Mouse (Mus musculus) forebrain, embryonic 16.5 days (tissue): ENCODE data around the gene Msh3. TPM values are rescaled to one million over a fixed set of nuclear protein-coding genes. Genes with fewer than 3 reads are reported as not detected.

ENCODE experiments used
- ATAC-seq: fragments of 200-750 bp; cut with Nextera tagmentation; 2 replicates; pipeline ENCODE4 v1.8.0; 2017; ENCODE audit warnings: mild to moderate bottlenecking, moderate library complexity
- H3K27ac ChIP-seq: fragments of 300-500 bp; sonication (generic); 2 replicates; pipeline ENCODE4 v1.5.1; 2014; ENCODE audit warnings: low read length, control low read depth
- H3K27me3 ChIP-seq: fragments of 300-500 bp; sonication (generic); replicated peaks from 2 replicates; pipeline ENCODE4 v1.6.1; 2014; ENCODE audit warnings: low read length; ENCODE audit not compliant: control insufficient read depth, insufficient read depth
- H3K36me3 ChIP-seq: fragments of 300-500 bp; sonication (generic); 2 replicates; pipeline ENCODE4 v1.6.1; 2014; ENCODE audit not compliant: control insufficient read depth, insufficient read depth
- H3K4me1 ChIP-seq: fragments of 300-500 bp; sonication (generic); replicated peaks from 2 replicates; pipeline ENCODE4 v1.6.1; 2014; ENCODE audit warnings: low read length; ENCODE audit not compliant: control insufficient read depth, insufficient read depth
- H3K4me2 ChIP-seq: fragments of 300-500 bp; sonication (generic); 2 replicates; pipeline ENCODE4 v1.6.1; 2014; ENCODE audit warnings: mild to moderate bottlenecking, low read length, control low read depth
- H3K4me3 ChIP-seq: fragments of 300-500 bp; sonication (generic); replicated peaks from 2 replicates; pipeline ENCODE4 v1.5.1; 2014; ENCODE audit warnings: mild to moderate bottlenecking, low read length, control low read depth
- H3K9ac ChIP-seq: fragments of 300-500 bp; sonication (generic); replicated peaks from 2 replicates; pipeline ENCODE4 v1.6.1; 2014; ENCODE audit warnings: low read depth, low read length, control low read depth
- H3K9me3 ChIP-seq: fragments of 300-500 bp; sonication (generic); 2 replicates; pipeline ENCODE4 v1.6.1; 2016; ENCODE audit warnings: low read length; ENCODE audit not compliant: control insufficient read depth
- WGBS: fragments of 180-500 bp; shearing (Covaris S2); extraction: QIAGEN DNeasy Blood & Tissue Kit; methylation state at CpG from one replicate; pipeline ENCODE4 v1.1.7; 2014; 5-methylcytosine and 5-hydroxymethylcytosine counted together
- polyA plus RNA-seq: library from polyadenylated mRNA; unstranded; fragments of >200 nt; fragmentation: Nextera tagmentation; extraction: Ambion mirVana; gene quantifications from 2 replicates; pipeline ENCODE4 v1.2.1, GENCODE M21; 2015

The Msh3 gene
- polyA plus RNA-seq, 1 experiment from 2014 or later: 30.4 TPM

DNA sequence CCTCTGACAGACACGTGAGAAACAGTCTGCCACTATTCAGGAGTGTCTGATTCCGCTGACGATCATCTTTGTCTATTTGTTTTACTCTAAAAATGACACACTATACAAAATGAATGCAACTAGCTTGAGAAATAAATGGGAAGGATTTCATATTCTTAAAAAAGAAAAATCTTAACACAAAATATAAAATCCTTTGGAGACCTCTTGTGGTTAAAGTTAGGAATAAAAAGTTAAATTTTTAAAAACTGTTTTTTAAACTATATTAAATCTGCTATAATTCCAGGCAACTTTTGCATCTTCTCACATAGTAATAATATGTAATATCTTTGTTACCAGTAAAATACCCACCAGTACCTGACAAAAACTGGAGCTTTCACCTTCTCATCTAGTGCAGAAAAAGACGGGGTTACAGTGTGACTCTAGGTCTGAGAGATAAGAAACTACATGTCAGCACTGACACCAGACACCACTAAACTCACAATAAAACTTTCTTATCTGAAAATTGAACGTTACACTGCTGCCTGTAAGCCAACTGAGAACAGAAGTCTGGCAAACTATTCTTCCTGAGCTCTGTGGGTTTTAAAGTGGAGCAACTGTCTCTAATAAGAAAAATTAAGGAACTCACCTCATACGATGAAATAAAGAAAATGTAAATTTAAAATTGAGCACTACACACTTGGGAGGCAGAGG, 16.9 kb downstream of the Msh3 start:
- Histone ChIP-seq H3K9me3 (no peaks in the 10 kb centered on the region), H3K27ac (no peak overlapping the region), H3K27me3 (no peaks in the 10 kb centered on the region), H3K4me3 (no peak overlapping the region), H3K36me3 (no peaks in the 10 kb centered on the region; the same call in none of the 2 replicates), H3K4me1 (no peaks in the 10 kb centered on the region), H3K4me2 (no peak overlapping the region), H3K9ac (no peak overlapping the region)
- ATAC-seq: 0 out of 2 replicates have a peak, but pooled peaks have one; percentile 20
- WGBS: 79% methylated on average over 6 of the region's 6 CpGs

GRCm38 (mm10) chr13:92336857-92337256, 17.9 kb downstream of the Msh3 start:
- no peak for ATAC-seq
- 100% methylated on average over 1 of the region's 1 CpGs for WGBS
- H3K9me3 ChIP-seq: no peaks in the 10 kb centered on the region

GRCm38 (mm10) chr13:92332103-92332879, 22.5 kb downstream of the Msh3 start:
- Histone ChIP-seq H3K36me3 (no peaks in the 10 kb centered on the region), H3K4me1 (no peaks in the 10 kb centered on the region), H3K27ac (no peak overlapping the region), H3K4me3 (no peak overlapping the region), H3K9me3 (no peaks in the 10 kb centered on the region), H3K9ac (no peak overlapping the region), H3K27me3 (no peaks in the 10 kb centered on the region), H3K4me2 (no peak overlapping the region)
- WGBS: 80% methylated on average over 15 of the region's 15 CpGs
- no peak for ATAC-seq

More at GRCm38 (mm10) chr13:92336857-92337256, 17.9 kb downstream of the Msh3 start:
- Histone ChIP-seq H3K4me3 (no peak overlapping the region), H3K4me2 (no peak overlapping the region), H3K27me3 (no peaks in the 10 kb centered on the region), H3K36me3 (no peaks in the 10 kb centered on the region; the same call in none of the 2 replicates), H3K4me1 (no peaks in the 10 kb centered on the region), H3K27ac (no peak overlapping the region), H3K9ac (no peak overlapping the region)

GRCm38 (mm10) chr13:92330621-92331020, 24.2 kb downstream of the Msh3 start:
- Histone ChIP-seq H3K9me3 (no peaks in the 10 kb centered on the region), H3K9ac (no peak overlapping the region), H3K4me2 (no peak overlapping the region), H3K27me3 (no peaks in the 10 kb centered on the region), H3K4me3 (no peak overlapping the region), H3K4me1 (no peaks in the 10 kb centered on the region), H3K36me3 (no peaks in the 10 kb centered on the region), H3K27ac (no peak overlapping the region)
- WGBS: 95% methylated on average over 3 of the region's 3 CpGs
- no peak for ATAC-seq

GRCm38 (mm10) chr13:92328000-92328399, 26.8 kb downstream of the Msh3 start:
- Histone ChIP-seq H3K4me1 (no peaks in the 10 kb centered on the region), H3K36me3 (no peaks in the 10 kb centered on the region), H3K4me3 (no peak overlapping the region), H3K4me2 (no peak overlapping the region), H3K27me3 (no peaks in the 10 kb centered on the region), H3K9ac (no peak overlapping the region), H3K9me3 (no peaks in the 10 kb centered on the region), H3K27ac (no peak overlapping the region)
- 95% methylated on average over 2 of the region's 2 CpGs for WGBS
- ATAC-seq: no peak

DNA sequence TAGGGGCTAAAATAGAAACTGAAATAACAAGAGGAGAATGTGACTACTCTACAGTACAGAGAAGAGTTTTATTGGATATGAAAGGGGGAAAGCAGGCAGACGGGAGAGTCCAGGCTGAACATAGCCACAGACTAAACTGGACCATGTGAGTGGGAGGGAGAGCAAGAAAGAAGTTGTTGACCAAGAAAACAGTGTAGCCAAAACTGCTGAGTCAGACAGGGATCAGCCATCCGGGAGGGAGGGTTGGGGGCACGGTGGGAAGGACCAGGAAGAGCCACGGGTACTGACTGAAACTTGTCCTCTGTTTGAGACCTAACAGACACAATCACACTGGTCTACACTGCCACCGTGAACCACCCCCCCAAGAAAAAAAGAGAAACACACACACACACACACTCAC, 28.8 kb downstream of the Msh3 start:
- WGBS: 79% methylated on average over 5 of the region's 5 CpGs
- no peak for ATAC-seq
- H3K36me3 ChIP-seq: peaks cover 4% of the 10 kb centered on the region

DNA sequence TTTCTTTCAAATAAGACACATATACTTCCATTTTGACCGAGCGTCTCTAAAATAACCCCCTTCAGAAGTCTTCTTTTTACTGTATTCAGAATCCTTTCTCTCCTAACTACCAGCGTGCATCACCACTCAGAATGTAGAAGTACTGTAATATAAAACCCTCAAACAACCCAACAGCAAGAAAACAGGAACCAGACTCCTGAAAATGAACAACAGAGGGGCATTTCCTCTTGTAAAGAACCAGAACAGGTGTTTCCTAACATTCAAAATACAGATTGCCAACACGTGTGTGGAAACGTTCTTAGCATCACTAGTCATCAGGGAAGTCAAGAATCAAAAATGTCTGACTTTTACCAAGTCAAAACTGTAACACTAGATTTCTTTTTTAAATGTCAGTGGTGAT, 34.0 kb downstream of the Msh3 start:
- 92% methylated on average over 5 of the region's 5 CpGs for WGBS
- no peak overlapping the region for H3K4me2 ChIP-seq
- H3K9me3 ChIP-seq: no peaks in the 10 kb centered on the region
- no peak for ATAC-seq
- H3K36me3 ChIP-seq: peaks cover 4% of the 10 kb centered on the region
- no peak overlapping the region for H3K4me3 ChIP-seq
- H3K9ac ChIP-seq: no peak overlapping the region
- H3K27ac ChIP-seq: no peak overlapping the region
- no peaks in the 10 kb centered on the region for H3K4me1 ChIP-seq
- no peaks in the 10 kb centered on the region for H3K27me3 ChIP-seq

More for the DNA sequence above, 28.8 kb downstream of the Msh3 start:
- Histone ChIP-seq H3K9ac (no peak overlapping the region), H3K4me1 (no peaks in the 10 kb centered on the region), H3K27ac (no peak overlapping the region), H3K4me2 (no peak overlapping the region), H3K9me3 (no peaks in the 10 kb centered on the region), H3K27me3 (no peaks in the 10 kb centered on the region), H3K4me3 (no peak overlapping the region)

DNA sequence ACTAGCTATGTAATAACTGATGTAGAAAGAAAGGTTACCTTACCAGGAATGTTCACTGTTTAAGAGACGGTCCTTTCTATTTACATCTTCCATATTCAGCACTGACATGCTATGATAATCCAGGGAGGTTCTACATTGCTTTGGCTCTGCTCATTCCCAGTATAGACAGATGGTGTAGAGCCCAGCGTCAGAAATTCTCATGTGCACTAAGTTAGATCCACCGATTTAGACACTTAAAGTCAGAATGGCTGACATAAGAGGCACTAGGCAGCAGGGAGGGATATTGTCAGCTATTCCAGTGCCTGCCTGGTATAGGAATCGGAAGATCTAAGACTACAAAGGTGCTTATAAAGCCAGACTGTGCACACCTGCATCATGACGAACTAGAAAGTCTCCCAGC, 40.2 kb downstream of the Msh3 start:
- Histone ChIP-seq H3K4me1 (no peaks in the 10 kb centered on the region), H3K27ac (no peak overlapping the region), H3K36me3 (no peaks in the 10 kb centered on the region), H3K27me3 (no peaks in the 10 kb centered on the region), H3K4me3 (no peak overlapping the region), H3K9ac (no peak overlapping the region), H3K9me3 (no peaks in the 10 kb centered on the region), H3K4me2 (no peak overlapping the region)
- ATAC-seq: no peak
- 91% methylated on average over 5 of the region's 5 CpGs for WGBS

DNA sequence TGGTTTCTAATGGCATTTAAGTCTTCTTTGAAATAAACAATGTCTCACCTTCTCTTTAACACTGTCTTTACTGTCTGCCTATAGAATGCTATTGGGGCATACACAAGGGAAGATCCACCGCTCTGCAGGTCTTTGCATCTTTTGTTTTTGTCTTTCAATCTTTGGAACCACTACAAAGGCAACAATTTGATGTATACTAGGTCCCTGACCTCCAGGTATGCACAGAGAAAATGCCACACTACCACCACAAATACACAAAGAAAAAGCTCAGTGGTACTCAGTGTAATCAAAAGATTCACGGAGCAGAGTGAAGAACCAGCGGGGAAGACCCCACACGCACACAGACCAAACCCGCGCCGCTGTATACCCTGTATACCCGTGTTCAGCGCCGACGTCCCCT, 49.1 kb downstream of the Msh3 start, which contains the start of gene Gm20379:
Gm20379 (plus strand) TSS at position 301 of the 400 bp plus-strand sequence.
- no peaks in the 10 kb centered on the region for H3K9me3 ChIP-seq
- H3K27me3 ChIP-seq: no peaks in the 10 kb centered on the region
- no peak within 1 kb of the TSS for H3K4me2 ChIP-seq
- 98% methylated on average over 11 of the region's 11 CpGs for WGBS
- no peak within 1 kb of the TSS for H3K4me3 ChIP-seq
- H3K9ac ChIP-seq: no peak within 1 kb of the TSS
- H3K4me1 ChIP-seq: no peaks in the 10 kb centered on the region
- H3K36me3 ChIP-seq: peaks cover 14% of the 10 kb centered on the region
- no peak for ATAC-seq
- H3K27ac ChIP-seq: no peak within 1 kb of the TSS
